Mouse (Mus musculus) ZHBTc4 (cell line): ENCODE data around the gene Mnat1.

Experiments used
- DNase-seq: peaks from one replicate; pipeline ENCODE4 v3.0.0-alpha.2; 2011; ENCODE audit warnings: low read depth, low spot score

Mnat1 gene

GRCm38 (mm10) chr12:73123093-73124041, at the start of gene Mnat1:
Gene Mnat1, plus strand, starts transcription at chr12:73123717.
- DNase-seq: peak; percentile 92

- DNase-seq: peak; percentile 62
Measured at GRCm38 (mm10) chr12:73081828-73082227, 41.7 kb upstream of the Mnat1 start.

GRCm38 (mm10) chr12:73083773-73084172, 39.7 kb upstream of the Mnat1 start:
- no peak for DNase-seq

GRCm38 (mm10) chr12:73085739-73086630, 37.5 kb upstream of the Mnat1 start:
- DNase-seq: peak; percentile 97

DNA sequence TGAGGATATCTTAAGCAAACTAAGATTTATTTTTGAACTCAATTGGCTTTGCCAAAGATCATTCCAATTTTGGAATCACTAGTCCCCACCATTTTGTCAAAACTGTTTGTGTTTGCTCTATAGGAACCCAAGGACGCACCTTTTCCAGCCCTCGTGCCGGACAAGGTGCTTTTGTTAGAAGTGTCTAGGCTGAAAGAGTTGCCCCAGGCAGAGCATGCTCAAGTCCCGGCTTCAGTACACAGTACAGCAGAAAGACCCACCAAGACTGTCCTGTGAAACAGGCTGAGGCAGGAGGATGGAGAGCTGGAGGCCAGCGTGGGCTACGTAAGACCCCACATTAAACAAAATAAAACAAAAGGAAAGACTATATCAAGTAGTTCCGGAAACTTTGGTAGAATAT, 36.4 kb upstream of the Mnat1 start:
- DNase-seq: peak; percentile 58

- peak; percentile 39 for DNase-seq
Measured at GRCm38 (mm10) chr12:73088500-73088899, 35.0 kb upstream of the Mnat1 start.

DNA sequence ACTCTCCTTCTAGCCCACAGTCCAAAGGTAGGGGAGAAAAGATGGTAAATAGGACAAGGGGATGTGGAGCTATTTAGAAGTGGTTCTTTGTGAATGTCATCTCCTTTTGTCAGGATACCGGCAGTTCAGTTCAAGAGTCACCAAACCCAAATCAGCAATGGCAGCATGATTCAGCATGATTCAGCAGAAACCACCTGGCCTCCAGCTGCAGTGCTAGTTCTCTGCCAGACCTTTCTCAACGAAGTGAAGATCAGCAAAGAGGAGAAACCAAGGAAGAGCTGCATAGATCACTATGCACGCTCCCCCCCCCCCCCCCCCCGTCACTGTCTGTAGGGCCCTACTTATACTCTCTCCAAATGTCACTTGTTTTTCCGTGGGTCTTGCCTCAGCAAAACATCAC, 34.6 kb upstream of the Mnat1 start:
- DNase-seq: peak; percentile 84

DNA sequence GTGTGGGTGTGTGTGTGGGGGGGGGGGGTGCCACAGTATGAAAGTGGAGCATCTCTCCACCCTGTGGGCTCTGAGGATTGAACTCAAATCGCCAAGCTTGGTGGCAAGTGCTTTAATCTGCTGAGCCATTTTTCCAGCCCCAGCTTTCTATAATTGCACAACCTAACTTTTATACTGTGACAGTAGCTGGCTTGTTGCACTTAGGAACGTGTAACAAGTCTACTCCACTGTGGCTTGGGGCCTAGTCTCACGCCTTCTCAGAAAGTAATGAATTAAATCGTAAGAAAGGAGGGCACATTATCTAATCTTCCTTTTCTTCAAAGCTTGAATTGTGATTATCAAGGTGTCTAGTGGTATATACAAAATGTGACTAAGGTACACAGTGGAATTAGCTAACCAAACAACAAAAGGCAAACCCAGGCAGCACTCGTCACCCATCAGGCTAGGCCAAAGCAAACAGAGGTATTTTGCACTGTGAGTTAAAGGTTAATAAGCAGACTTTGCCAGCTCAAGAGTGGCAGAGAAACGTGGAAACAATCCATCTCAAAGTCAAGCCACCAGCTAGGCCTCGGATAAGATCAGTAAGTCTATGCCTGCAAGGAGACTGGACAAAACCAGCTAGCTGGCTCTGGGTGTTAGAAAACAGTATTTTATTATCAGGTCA, 32.7 kb upstream of the Mnat1 start:
- DNase-seq: no peak

GRCm38 (mm10) chr12:73094189-73094588, 29.3 kb upstream of the Mnat1 start:
- DNase-seq: no peak

- no peak for DNase-seq
Measured at GRCm38 (mm10) chr12:73094605-73095004, 28.9 kb upstream of the Mnat1 start.

DNA sequence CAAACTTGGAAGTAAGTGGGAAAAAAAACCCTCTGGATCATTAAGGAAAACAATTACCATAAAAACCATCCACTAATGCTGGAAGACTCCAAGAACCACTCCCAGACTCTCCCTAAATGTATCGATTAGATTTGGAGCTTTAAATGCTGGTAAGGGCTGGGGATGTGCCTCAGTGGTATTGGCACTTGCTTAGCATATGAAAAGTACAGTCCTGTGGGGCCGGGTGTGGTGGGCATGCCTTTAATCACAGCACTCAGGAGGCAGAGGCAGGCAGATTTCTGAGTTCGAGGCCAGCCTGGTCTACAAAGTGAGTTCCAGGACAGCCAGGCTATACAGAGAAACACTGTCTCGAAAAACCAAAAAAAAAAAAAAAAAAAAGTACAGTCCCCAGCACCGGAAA, 27.3 kb upstream of the Mnat1 start:
- peak; percentile 61 for DNase-seq

- no peak for DNase-seq
Measured at GRCm38 (mm10) chr12:73098593-73098992, 24.9 kb upstream of the Mnat1 start.

DNA sequence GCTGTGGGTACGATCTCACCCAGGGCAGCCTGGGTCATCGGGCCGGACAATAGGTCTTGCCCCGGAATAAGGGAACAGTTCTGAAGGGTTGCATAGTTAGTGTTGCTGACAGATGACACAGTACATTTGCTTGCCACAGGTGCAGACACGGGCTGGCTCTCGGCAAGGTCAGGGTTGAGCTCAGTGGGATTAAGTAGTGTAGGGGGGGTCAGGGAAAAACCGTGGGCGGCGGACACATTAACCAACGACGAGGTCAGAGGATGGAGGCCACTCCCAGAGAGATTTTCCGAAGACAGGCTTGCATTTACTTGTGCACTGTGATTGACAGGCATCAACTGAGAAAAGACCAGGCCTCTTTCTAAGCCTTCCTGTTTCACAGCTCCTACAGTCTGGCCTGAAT, 19.8 kb upstream of the Mnat1 start:
- DNase-seq: peak; percentile 55

DNA sequence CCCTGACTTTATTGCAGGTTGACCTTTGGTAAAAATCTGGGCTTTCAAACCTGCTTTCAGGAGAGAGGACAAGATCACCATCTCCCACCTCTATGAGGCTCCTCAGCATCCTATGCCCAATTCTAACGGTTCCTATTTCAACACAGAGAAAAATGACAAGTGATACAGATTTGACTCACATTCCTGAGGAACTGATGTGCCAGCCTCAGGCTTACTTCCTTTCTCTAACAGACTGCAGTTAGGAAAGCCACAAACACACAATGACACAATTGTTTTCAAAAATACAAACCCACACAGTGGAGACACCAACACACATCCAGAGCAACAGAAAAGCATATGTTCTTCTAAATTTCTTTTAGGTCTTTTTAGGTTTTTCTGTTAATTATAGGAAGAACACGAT, 15.7 kb upstream of the Mnat1 start:
- DNase-seq: no peak

DNA sequence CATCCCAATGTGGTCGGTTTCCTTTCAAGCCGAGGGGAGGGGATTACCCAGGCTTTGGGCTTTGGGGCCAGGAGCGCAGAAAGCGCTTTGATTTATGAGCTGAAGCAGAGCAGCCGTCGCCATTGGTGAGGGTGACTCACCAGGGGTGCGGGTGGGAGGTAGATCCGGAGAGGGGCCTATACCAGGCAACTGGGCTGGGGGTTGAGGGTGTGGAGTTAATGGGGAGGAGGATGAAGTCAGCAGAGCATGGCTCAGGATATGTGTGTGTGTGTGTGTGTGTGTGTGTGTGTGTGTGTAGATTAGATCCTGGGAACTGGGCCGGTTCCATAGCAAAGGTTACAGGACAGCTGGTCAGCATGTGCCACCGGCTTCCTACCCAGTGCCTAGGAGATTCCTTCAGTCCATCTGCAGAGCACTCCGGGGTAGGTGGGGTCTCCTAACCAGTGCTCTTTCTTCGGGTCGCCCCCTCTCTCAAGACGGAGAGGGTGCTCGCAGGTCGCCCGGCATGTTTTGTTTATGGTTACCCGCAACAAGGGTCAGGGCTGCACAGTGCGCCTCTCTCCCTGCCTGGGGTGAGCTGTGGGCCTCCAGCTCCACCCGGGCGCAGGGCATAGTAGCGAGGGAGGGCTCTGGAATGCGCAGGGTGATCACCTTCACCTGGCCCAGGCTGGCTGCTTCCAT, 12.9 kb upstream of the Mnat1 start:
- DNase-seq: peak; percentile 62

GRCm38 (mm10) chr12:73111561-73112325, 11.8 kb upstream of the Mnat1 start:
- peak; percentile 52 for DNase-seq

DNA sequence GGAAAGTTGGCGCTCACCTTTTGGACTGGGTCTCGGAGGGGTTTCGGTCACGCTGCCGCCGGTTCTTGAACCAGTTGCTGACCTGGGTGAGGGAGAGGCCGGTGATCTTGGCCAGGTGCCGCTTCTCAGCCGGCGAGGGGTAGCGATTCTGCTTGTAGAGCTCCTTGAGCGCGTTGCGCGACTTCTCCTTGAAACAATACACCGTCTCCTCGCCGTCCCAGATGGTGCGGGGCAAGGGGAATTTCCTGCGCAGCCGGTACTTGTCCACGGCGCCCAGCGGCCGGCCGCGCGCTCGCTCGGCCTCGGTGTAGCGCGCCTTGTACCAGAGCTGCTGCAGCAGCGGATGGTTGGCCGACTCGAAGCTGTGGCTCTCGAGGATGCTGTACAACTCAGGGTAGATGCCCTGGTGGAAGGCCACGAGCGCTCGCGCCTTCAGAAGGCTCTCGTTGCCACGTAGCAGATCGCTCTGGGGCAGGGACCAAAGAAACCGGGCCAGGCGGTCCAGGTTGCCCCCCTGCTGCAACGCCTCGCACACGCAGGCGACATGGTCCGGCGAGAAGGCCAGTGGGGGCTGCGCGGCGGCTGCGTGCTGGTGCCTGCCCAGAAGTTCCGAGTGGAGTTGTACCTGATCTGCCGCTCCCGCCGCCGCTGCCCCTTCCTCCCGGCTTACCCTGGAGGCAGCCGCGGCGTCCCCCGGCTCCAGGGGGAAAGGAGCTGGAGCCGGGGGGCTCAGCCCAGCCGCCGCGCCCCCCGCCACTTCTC, 11.0 kb upstream of the Mnat1 start:
- DNase-seq: peak; percentile 65

- peak; percentile 94 for DNase-seq
Measured at GRCm38 (mm10) chr12:73113196-73113595, 10.3 kb upstream of the Mnat1 start, which contains the start of gene Six4. Gene Six4, minus strand, starts transcription at chr12:73113456.

DNA sequence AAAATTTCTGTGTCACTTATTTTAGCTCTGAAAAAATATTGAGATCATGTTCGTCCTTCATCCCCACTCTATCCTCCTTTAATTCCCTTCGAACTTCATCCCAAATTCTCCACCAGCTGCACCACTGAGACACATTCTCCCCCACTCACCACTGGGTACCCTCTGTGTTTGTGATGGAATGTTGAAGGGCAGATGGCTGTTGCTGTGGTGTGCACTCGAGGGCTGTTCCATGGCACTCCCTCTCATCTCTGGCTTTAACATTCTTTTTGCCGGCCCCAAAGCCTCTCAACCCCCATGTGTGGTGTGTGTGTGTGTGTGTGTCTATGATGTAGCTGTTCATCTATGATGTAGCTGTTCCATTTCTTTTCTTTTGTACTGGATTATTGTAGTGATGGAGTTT, 1.7 kb downstream of the Mnat1 start:
- no peak for DNase-seq

DNA sequence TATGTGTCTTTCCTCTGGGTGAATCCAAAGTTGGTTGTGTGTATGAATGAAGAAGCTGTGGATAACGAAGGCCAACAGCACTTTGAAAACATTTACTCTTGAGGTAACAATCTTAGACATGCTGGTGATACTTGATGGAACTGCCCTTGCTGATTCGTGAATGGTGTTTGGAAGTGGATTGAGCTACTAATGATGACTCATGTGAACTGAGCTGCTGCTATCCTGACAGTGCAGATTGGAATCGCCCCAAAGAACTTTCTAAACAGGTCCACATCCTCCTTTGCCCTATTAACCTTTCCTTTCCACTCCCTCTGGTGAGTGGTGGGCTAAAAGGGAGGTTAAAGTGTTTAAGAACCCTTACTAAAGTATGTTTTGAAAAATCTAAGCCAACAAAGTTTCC, 17.2 kb downstream of the Mnat1 start:
- no peak for DNase-seq
